Mouse (Mus musculus) testis, adult 2 months (tissue): ENCODE data around the gene Fkbpl.

Source experiments
- CTCF ChIP-seq: fragments of 200-500 bp; IDR thresholded peaks from 2 replicates; pipeline ENCODE4 v1.5.1; 2012; ENCODE audit warnings: low read depth, mild to moderate bottlenecking, inconsistent platforms, low read length, moderate library complexity; ENCODE audit not compliant: control insufficient read depth, insufficient read depth, insufficient replicate concordance
- POLR2A ChIP-seq: fragments of 200-500 bp; IDR thresholded peaks from 2 replicates; pipeline ENCODE4 v1.6.1; 2012; ENCODE audit warnings: low read depth, mild to moderate bottlenecking, inconsistent platforms, low read length, moderate library complexity; ENCODE audit not compliant: control insufficient read depth

DNA sequence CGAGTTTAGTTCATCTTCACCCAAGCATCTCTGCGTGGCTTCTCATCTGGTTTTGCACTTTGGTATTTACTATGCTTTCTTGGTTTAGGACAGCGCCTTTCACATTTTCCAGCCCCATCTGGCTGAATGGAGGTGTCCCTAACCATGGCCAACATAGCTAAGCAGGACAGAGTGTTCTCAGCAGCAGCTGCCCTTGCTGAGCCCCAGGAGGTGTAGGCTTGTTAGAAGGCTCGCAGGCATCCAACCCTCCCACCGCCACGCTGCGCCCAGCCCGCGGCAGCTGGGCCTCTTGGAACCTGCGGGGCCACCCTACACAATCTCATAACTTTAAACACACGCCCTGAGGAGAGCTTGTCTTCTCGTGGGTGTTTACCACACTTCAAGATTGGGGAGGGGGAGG lies 32.1 kb downstream of the Fkbpl start:
- no peak for TF ChIP-seq CTCF
- TF ChIP-seq POLR2A: no peak
